Mouse (Mus musculus): ENCODE measurements around the gene Pcdh20. TPM values are rescaled to one million over a fixed set of nuclear protein-coding genes. Genes with fewer than 3 reads are reported as not detected.

Gene Pcdh20
- polyA plus RNA-seq (2012; rRNA removed; ENCODE audit: low replicate concordance) = 0.14 and 0.21 TPM in 2 replicates

GRCm38 (mm10) chr14:88470495-88471434 is at the start of gene Pcdh20:
TSS of gene Pcdh20 (minus strand) at chr14:88471396.

All from duodenum, adult 2 months (tissue).